10 mouse cellular contexts compared by ENCODE assay signal in genomic region chr14:26376652-26377051, GRCm38 (mm10).
DNase-seq lines count a peak whose midpoint lies in the region; TF ChIP-seq lines count a peak whose summit lies in the region.
"Had no signal": no experiment of that assay in that cellular context is flagged by ENCODE, and none has a peak within 500 bp of the region (broad histone marks: within the 10 kb centered on the region; RNA-seq: fewer than 3 reads in every experiment).

No protein-coding gene starts in this region.

- intact Hi-C loops in left cerebral cortex, adult 2 months (cut with DNase I): loop anchor here (5.0 to 10.0 kb wide), 2 partner anchors 81 to 678 kb away; no protein-coding TSS in a partner anchor

- H3K4me3 ChIP-seq in heart, embryonic 10.5 days: no peak overlapping the region
- H3K4me3 ChIP-seq in left cerebral cortex, adult 2 months: no peak overlapping the region
- H3K4me3 ChIP-seq: embryonic facial prominence, embryonic 12.5 days; megakaryocyte, embryonic 14.5 days had no signal

- no peaks in the 10 kb centered on the region for H3K4me1 ChIP-seq in heart, embryonic 10.5 days
- H3K4me1 ChIP-seq: embryonic facial prominence, embryonic 12.5 days; megakaryocyte, embryonic 14.5 days had no signal

- no peak overlapping the region for H3K27ac ChIP-seq in heart, embryonic 10.5 days
- H3K27ac ChIP-seq in left cerebral cortex, adult 2 months: no peak overlapping the region
- H3K27ac ChIP-seq: embryonic facial prominence, embryonic 12.5 days had no signal

- H3K27me3 ChIP-seq in heart, embryonic 10.5 days (ENCODE audit: insufficient read depth, poor library complexity, severe bottlenecking): no peaks in the 10 kb centered on the region
- H3K27me3 ChIP-seq: embryonic facial prominence, embryonic 12.5 days had no signal

- H3K9me3 ChIP-seq in heart, embryonic 10.5 days: no peaks in the 10 kb centered on the region
- H3K9me3 ChIP-seq: embryonic facial prominence, embryonic 12.5 days had no signal

- peak; percentile 45 for DNase-seq in gastrocnemius, adult 18-20 months (ENCODE audit: low spot score)
- no peak for DNase-seq in gastrocnemius, postnatal 25 days
- peak; percentile 35 for DNase-seq in MEL-GATA-1-ER (ENCODE audit: extremely low read depth, low read depth)
- DNase-seq in cerebellum, postnatal 10 days: peak; percentile 79 to 84
- DNase-seq in heart, embryonic 10.5 days (ENCODE audit: low spot score): peak; percentile 80
- DNase-seq in left cerebral cortex, adult 2 months (ENCODE audit: extremely low spot score in 1 of 2, low spot score in 2 of 2): peak; percentile 45 to 48
- DNase-seq in naive thymus-derived CD4-positive, alpha-beta T cell, adult 2 months (ENCODE audit: low read depth): peak; percentile 58
- peak; percentile 57 for DNase-seq in testis, postnatal 14 days (ENCODE audit: low spot score)

- 0% methylated on average over 2 of the region's 2 CpGs for WGBS in heart, embryonic 10.5 days

- H3K36me3 ChIP-seq in heart, embryonic 10.5 days: no peaks in the 10 kb centered on the region
- H3K36me3 ChIP-seq: embryonic facial prominence, embryonic 12.5 days had no signal

- peak; percentile 78 for TF ChIP-seq CTCF in left cerebral cortex, adult 2 months (IDR thresholded peaks at IDR 0.05)
